Mouse (Mus musculus) neural tube, embryonic 14.5 days (tissue): ENCODE measurements around the gene Adgrg6. TPM values are rescaled to one million over a fixed set of nuclear protein-coding genes. Genes with fewer than 3 reads are reported as not detected.

Experiments used
- ATAC-seq: fragments of 200-750 bp; cut with Nextera tagmentation; 2 replicates; pipeline ENCODE4 v1.8.0; 2017; ENCODE audit warnings: low read depth, mild to moderate bottlenecking, moderate TSS enrichment, moderate library complexity
- H3K27ac ChIP-seq: fragments of 300-500 bp; sonication (generic); 2 replicates; pipeline ENCODE4 v1.5.1; 2014; ENCODE audit warnings: low read depth, mild to moderate bottlenecking, control low read depth, low read length, moderate library complexity, mixed read lengths
- H3K27me3 ChIP-seq: fragments of 300-500 bp; sonication (generic); 2 replicates; pipeline ENCODE4 v1.6.1; 2014; ENCODE audit warnings: low read length; ENCODE audit not compliant: control insufficient read depth, insufficient read depth
- H3K36me3 ChIP-seq: fragments of 300-500 bp; sonication (generic); 2 replicates; pipeline ENCODE4 v1.6.1; 2014; ENCODE audit warnings: low read length, mixed read lengths; ENCODE audit not compliant: control insufficient read depth, insufficient read depth
- H3K4me1 ChIP-seq: fragments of 300-500 bp; sonication (generic); 2 replicates; pipeline ENCODE4 v1.6.1; 2014; ENCODE audit warnings: low read length; ENCODE audit not compliant: control insufficient read depth, insufficient read depth
- H3K4me2 ChIP-seq: fragments of 300-500 bp; sonication (generic); 2 replicates; pipeline ENCODE4 v1.6.1; 2014; ENCODE audit warnings: mild to moderate bottlenecking, low read depth, low read length, control low read depth
- H3K4me3 ChIP-seq: fragments of 300-500 bp; sonication (generic); 2 replicates; pipeline ENCODE4 v1.5.1; 2014; ENCODE audit warnings: low read depth, low read length, control low read depth, mixed read lengths
- H3K9ac ChIP-seq: fragments of 300-500 bp; sonication (generic); replicated peaks from 2 replicates; pipeline ENCODE4 v1.6.1; 2014; ENCODE audit warnings: low read depth, mild to moderate bottlenecking, control low read depth, low read length, mixed read lengths
- H3K9me3 ChIP-seq: fragments of 300-500 bp; sonication (generic); 2 replicates; pipeline ENCODE4 v1.6.1; 2016; ENCODE audit warnings: low read length; ENCODE audit not compliant: control insufficient read depth
- WGBS: fragments of 180-500 bp; shearing (Covaris S2); extraction: QIAGEN DNeasy Blood & Tissue Kit; methylation state at CpG from one replicate; pipeline ENCODE4 v1.1.7; 2014; 5-methylcytosine and 5-hydroxymethylcytosine counted together
- polyA plus RNA-seq: library from polyadenylated mRNA; unstranded; fragments of >200 nt; fragmentation: Nextera tagmentation; extraction: Ambion mirVana; gene quantifications from 2 replicates; pipeline ENCODE4 v1.2.1, GENCODE M21; 2014

Gene Adgrg6
- polyA plus RNA-seq, 1 experiment from 2014 or later, result 1.2 TPM

- 97% methylated on average over 10 of the region's 10 CpGs for WGBS
- no peaks in the 10 kb centered on the region for H3K9me3 ChIP-seq
Observed at GRCm38 (mm10) chr10:14459330-14459729, 86.1 kb downstream of the Adgrg6 start.

GRCm38 (mm10) chr10:14454481-14454880, 91.0 kb downstream of the Adgrg6 start:
- peak; percentile 49; the same call in 1 of the 2 replicates for ATAC-seq
- Histone ChIP-seq H3K4me2 (no peak overlapping the region), H3K27me3 (no peaks in the 10 kb centered on the region), H3K9me3 (no peaks in the 10 kb centered on the region), H3K4me3 (no peak overlapping the region), H3K27ac (no peak overlapping the region), H3K9ac (no peak overlapping the region), H3K36me3 (no peaks in the 10 kb centered on the region), H3K4me1 (no peaks in the 10 kb centered on the region)
- 60% methylated on average over 4 of the region's 4 CpGs for WGBS

More at GRCm38 (mm10) chr10:14459330-14459729, 86.1 kb downstream of the Adgrg6 start:
- Histone ChIP-seq H3K4me1 (no peaks in the 10 kb centered on the region), H3K4me2 (no peak overlapping the region), H3K9ac (no peak overlapping the region), H3K4me3 (no peak overlapping the region), H3K27ac (no peak overlapping the region), H3K36me3 (no peaks in the 10 kb centered on the region), H3K27me3 (no peaks in the 10 kb centered on the region)
- no peak for ATAC-seq

GRCm38 (mm10) chr10:14451811-14452210, 93.6 kb downstream of the Adgrg6 start:
- Histone ChIP-seq H3K4me1 (no peaks in the 10 kb centered on the region), H3K36me3 (no peaks in the 10 kb centered on the region), H3K27ac (no peak overlapping the region), H3K4me2 (no peak overlapping the region), H3K4me3 (no peak overlapping the region), H3K9ac (no peak overlapping the region), H3K9me3 (no peaks in the 10 kb centered on the region), H3K27me3 (no peaks in the 10 kb centered on the region)
- peak; percentile 83 for ATAC-seq
- WGBS, result 24% methylated on average over 3 of the region's 3 CpGs

- no peaks in the 10 kb centered on the region for H3K9me3 ChIP-seq
- no peaks in the 10 kb centered on the region for H3K27me3 ChIP-seq
- no peak for ATAC-seq
- WGBS, result 73% methylated on average over 7 of the region's 7 CpGs
- H3K36me3 ChIP-seq, result no peaks in the 10 kb centered on the region
- no peak overlapping the region for H3K4me2 ChIP-seq
- no peak overlapping the region for H3K4me3 ChIP-seq
- H3K9ac ChIP-seq, result no peak overlapping the region
- no peaks in the 10 kb centered on the region for H3K4me1 ChIP-seq
- no peak overlapping the region for H3K27ac ChIP-seq
Observed at GRCm38 (mm10) chr10:14450073-14450472, 95.4 kb downstream of the Adgrg6 start.

GRCm38 (mm10) chr10:14445590-14446291, 99.7 kb downstream of the Adgrg6 start:
- no peak overlapping the region for H3K4me3 ChIP-seq
- 93% methylated on average over 12 of the region's 12 CpGs for WGBS
- ATAC-seq, result no peak

GRCm38 (mm10) chr10:14440860-14441579, 104.4 kb downstream of the Adgrg6 start:
- no peak overlapping the region for H3K9ac ChIP-seq
- H3K4me3 ChIP-seq, result no peak overlapping the region
- H3K27ac ChIP-seq, result no peak overlapping the region
- H3K9me3 ChIP-seq, result no peaks in the 10 kb centered on the region
- ATAC-seq, result no peak
- no peaks in the 10 kb centered on the region for H3K4me1 ChIP-seq
- 88% methylated on average over 9 of the region's 9 CpGs for WGBS
- no peak overlapping the region for H3K4me2 ChIP-seq
- H3K36me3 ChIP-seq, result no peaks in the 10 kb centered on the region
- H3K27me3 ChIP-seq, result no peaks in the 10 kb centered on the region

More at GRCm38 (mm10) chr10:14445590-14446291, 99.7 kb downstream of the Adgrg6 start:
- Histone ChIP-seq H3K9me3 (no peaks in the 10 kb centered on the region), H3K9ac (no peak overlapping the region), H3K36me3 (no peaks in the 10 kb centered on the region), H3K27ac (no peak overlapping the region), H3K4me1 (no peaks in the 10 kb centered on the region), H3K27me3 (no peaks in the 10 kb centered on the region), H3K4me2 (no peak overlapping the region)

- Histone ChIP-seq H3K4me1 (no peaks in the 10 kb centered on the region), H3K36me3 (no peaks in the 10 kb centered on the region), H3K4me3 (no peak overlapping the region), H3K27me3 (no peaks in the 10 kb centered on the region), H3K9ac (no peak overlapping the region), H3K9me3 (peaks cover 5% of the 10 kb centered on the region; the same call in 1 of the 2 replicates), H3K27ac (no peak overlapping the region), H3K4me2 (no peak overlapping the region)
- no peak for ATAC-seq
- 53% methylated on average over 1 of the region's 1 CpGs for WGBS
Observed at GRCm38 (mm10) chr10:14404070-14404469, 141.4 kb downstream of the Adgrg6 start.

GRCm38 (mm10) chr10:14401744-14402143, 143.7 kb downstream of the Adgrg6 start:
- no peaks in the 10 kb centered on the region for H3K27me3 ChIP-seq
- no peaks in the 10 kb centered on the region for H3K4me1 ChIP-seq
- ATAC-seq, result no peak
- no peak overlapping the region for H3K4me3 ChIP-seq
- H3K9ac ChIP-seq, result no peak overlapping the region
- 87% methylated on average over 8 of the region's 8 CpGs for WGBS
- H3K27ac ChIP-seq, result no peak overlapping the region
- H3K36me3 ChIP-seq, result no peaks in the 10 kb centered on the region
- no peak overlapping the region for H3K4me2 ChIP-seq
- no peaks in the 10 kb centered on the region for H3K9me3 ChIP-seq

- Histone ChIP-seq H3K4me2 (no peak overlapping the region), H3K27ac (no peak overlapping the region), H3K36me3 (no peaks in the 10 kb centered on the region), H3K27me3 (no peaks in the 10 kb centered on the region), H3K4me3 (no peak overlapping the region), H3K9ac (no peak overlapping the region), H3K9me3 (no peaks in the 10 kb centered on the region), H3K4me1 (no peaks in the 10 kb centered on the region)
- peak; percentile 96 for ATAC-seq
- 14% methylated on average over 11 of the region's 11 CpGs for WGBS
Observed at GRCm38 (mm10) chr10:14391025-14391639, 154.3 kb downstream of the Adgrg6 start.
